Mouse (Mus musculus): ENCODE measurements at regions not wholly inside any gene's neighbourhood (a gene's known extent, or its start where the extent isn't known, plus 50 kb on each side); places are given as distances from the start of the nearest gene placed in this dataset.

- DNase-seq (ENCODE audit: low spot score): no peak
Observed at GRCm38 (mm10) chr12:71570116-71570515, 260.4 kb downstream of the Dact1 start.

DNA sequence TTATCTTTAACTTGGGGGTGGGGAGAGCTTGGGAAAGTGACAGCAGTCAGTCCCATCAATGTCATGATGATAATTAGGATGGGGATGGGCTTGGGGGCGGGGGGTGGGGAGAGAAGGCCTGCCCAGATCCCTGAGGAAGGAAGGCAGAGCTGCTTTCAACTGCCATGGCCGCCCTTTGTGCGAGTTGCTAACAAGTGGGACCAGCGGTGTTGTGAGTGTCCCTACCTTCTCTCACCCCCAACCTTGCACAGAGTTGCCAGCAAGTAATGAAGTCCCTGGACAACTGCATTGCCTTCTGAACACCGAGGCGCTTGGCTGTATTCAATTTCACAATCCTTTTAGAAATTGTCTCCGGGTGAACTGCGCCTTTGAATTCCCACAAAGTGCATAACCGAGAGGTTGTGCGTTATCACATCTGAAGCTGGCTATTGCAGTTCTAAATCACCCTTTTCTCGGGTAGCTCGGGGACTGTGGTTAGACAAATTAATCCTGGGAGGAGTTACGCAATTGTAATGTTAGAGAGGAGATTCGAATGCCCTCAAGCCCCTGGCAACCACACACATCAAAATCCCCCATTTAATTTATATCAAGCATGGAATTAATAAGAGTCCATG lies 257.9 kb upstream of the Daam1 start:
- no peak for DNase-seq (ENCODE audit: low spot score)

DNA sequence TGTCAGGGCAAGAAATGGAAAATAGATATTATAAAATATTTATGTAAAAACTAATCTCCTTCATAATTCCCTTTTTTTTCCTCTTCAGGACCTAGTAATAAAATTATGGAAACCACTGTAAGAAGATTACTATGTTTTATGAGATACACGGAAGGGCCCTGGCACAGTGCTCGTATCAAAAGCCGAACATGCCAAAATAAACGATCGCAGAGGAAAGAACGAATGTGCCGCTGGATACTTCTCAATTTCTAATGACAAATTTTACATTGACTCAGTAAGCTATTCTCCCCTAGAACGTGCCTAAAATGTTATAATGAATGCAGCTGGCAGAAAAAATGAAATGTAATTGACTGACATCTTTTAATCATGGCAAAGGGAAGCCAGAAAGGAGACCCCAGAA lies 257.4 kb upstream of the Daam1 start:
- no peak for DNase-seq (ENCODE audit: low spot score)

DNA sequence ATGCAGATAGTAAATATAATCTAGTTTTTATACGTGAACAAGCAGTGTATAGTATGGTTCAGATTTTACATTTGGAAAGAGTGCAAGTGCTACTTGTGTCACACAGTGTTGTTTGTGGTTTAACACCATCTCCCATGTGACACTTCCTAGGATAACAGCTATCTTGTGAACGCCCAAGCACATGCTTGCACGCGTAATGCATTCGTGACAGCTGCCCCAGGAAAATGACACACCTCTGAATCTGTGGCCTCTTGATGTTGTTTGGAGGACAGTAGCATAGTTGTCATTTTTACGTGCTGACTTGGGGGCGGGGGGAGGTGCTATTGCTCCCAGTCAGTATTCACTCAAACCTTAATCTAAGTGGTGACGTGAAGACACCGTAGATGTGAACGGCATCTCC lies 256.2 kb upstream of the Daam1 start:
- no peak for DNase-seq (ENCODE audit: low spot score)

- DNase-seq (ENCODE audit: low spot score): no peak
Observed at GRCm38 (mm10) chr12:71577349-71577748, 253.5 kb upstream of the Daam1 start.

GRCm38 (mm10) chr12:71578006-71578405 lies 252.9 kb upstream of the Daam1 start:
- DNase-seq (ENCODE audit: low spot score): no peak

DNA sequence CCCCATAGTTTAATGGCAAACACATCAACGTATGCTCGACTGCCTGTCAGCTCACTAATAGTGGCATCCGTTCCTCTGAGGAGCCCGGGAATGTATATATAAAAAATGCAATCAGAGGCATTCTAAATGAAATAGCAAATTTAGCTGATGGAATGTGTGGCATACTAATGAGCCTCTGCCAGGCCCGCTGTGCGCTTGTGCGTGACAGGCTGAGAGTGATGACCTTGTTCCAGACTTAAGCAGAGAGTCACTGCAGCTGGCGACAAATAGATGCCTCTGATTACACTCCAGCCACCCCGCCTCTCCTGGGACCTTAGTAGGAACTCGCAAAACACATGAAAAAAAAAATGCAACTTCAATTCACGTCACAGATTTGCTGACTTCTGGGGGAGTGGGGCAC lies 252.0 kb upstream of the Daam1 start:
- no peak for DNase-seq (ENCODE audit: low spot score)

- no peak for DNase-seq (ENCODE audit: low spot score)
Observed at GRCm38 (mm10) chr12:71580532-71581290, 250.2 kb upstream of the Daam1 start.

- DNase-seq (ENCODE audit: low spot score): no peak
Observed at GRCm38 (mm10) chr12:71584618-71585017, 246.3 kb upstream of the Daam1 start.

- no peak for DNase-seq (ENCODE audit: low spot score)
Observed at GRCm38 (mm10) chr12:71598641-71599040, 232.2 kb upstream of the Daam1 start.

GRCm38 (mm10) chr12:71601091-71601690 lies 229.7 kb upstream of the Daam1 start:
- no peak for DNase-seq (ENCODE audit: low spot score)

DNA sequence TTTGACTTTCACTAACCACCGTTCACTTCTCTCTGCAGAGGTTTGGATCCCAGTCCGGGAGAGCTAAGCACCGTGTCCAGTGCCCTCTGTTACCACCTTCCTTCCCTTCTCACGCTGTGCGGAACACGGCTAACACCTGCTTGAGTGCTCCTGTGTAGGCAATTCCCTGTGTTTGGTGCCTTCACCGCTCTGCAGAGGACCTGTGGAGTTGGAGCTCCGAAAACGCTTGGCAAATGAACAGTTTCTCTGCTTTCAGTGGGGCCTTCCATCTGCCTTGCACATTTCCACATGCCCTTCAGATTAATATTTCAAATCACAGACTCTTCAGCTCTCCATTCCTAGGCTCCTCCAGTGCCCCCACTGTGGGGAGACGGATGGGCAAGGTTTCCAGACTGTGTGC lies 227.7 kb upstream of the Daam1 start:
- DNase-seq (ENCODE audit: low spot score): no peak

DNA sequence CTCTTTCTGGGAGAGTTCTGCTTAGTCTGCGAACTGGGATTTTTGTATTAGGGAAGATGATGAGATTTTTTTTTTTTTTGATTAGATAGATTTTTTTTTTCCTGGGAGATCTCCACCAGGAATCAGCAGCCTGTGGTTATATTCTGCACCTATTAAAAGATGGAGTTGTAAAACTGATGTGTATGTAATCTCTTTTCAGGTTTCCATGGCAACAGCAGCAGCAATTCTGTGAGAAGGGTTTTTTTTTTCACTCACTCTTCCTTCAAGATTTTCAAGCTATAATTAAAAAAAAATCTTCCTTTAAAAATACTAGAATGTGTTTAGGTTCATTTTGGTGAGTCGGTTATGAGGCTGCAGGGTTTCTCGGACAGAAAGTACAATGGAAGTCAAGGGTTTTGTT lies 224.5 kb upstream of the Daam1 start:
- no peak for DNase-seq (ENCODE audit: low spot score)

DNA sequence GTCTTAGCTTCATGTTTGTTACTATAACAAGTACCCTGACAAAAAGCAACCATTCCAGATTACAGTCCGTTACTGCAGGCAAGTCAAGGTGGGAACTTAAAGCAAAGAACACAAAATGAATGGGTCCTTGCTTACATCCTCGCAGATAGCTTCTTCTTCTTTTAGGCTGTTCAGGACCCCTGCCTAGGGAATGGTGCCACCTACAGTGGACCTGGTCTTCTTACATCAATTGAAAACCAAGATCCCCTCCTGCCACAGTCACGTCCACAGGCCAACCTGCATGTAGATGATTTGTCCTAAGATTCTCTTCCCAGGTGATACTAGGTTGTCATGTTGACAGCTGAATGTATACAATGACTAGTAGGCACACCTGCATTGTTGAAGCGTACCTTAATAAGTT lies 222.9 kb upstream of the Daam1 start:
- no peak for DNase-seq (ENCODE audit: low spot score)

DNA sequence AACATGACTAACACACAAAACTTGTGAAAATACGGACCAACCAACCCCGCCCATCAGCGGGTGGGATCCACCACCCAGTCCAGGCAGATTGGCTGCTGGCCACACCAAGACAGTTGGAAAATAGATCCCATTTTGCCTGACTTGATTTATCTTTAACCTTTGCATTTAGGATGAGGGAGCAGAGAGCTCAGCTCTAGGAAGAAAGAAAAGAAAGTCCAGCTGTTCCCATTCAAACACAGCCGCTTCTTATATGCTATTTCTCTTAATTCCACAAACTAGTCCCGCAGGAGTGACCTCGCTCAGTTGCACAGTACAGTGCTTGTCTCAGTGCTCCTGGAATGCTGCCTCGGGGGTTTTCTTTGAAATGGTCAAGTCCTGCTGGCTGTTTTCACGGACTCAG lies 217.6 kb upstream of the Daam1 start:
- DNase-seq (ENCODE audit: low spot score): no peak

GRCm38 (mm10) chr12:71614945-71615344 lies 215.9 kb upstream of the Daam1 start:
- no peak for DNase-seq (ENCODE audit: low spot score)

GRCm38 (mm10) chr12:71615383-71615782 lies 215.5 kb upstream of the Daam1 start:
- DNase-seq (ENCODE audit: low spot score): no peak

- DNase-seq (ENCODE audit: low spot score): no peak
Observed at GRCm38 (mm10) chr12:71616121-71616520, 214.8 kb upstream of the Daam1 start.

DNA sequence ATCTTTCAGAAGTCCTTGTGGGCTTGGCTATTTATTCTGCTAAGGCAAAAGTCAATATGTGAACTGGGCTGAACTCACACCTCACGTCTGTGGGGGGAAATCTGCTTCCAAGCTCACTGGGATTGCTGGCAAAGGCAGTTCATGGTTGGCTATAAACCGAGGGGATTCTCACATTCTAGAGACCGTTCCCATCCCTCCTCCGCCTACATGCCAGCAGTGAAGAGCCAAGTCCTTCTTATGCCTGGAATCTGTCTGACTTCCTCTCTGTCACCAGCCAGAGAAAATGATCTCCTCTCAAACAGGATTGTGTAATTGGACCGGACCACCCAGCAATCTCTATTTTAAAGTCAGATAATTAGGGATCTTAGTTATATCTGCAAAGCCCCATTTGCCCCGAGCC lies 212.4 kb upstream of the Daam1 start:
- DNase-seq (ENCODE audit: low spot score): no peak

GRCm38 (mm10) chr12:71618956-71619355 lies 211.9 kb upstream of the Daam1 start:
- no peak for DNase-seq (ENCODE audit: low spot score)

GRCm38 (mm10) chr12:71619561-71619960 lies 211.3 kb upstream of the Daam1 start:
- DNase-seq (ENCODE audit: low spot score): no peak

DNA sequence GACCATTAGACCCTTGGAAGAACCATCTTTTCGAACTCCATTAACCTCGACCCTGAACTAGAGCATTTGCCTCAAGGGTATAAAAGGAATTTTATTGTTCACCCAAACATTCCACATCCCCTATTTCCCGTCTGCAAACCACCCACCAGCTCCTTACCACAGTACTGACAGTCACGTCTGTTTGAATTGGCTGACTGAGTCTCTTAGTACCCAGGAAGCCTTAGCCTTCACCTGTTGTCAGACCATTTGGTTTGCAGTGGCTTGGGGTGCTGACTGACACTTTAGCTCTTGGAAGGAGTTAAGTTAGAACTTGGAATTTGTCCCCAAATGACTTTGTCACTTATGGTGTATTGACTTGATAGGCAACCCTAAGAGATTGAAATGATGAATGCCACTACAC lies 209.3 kb upstream of the Daam1 start:
- no peak for DNase-seq (ENCODE audit: low spot score)

GRCm38 (mm10) chr12:71622761-71623160 lies 208.1 kb upstream of the Daam1 start:
- no peak for DNase-seq (ENCODE audit: low spot score)

DNA sequence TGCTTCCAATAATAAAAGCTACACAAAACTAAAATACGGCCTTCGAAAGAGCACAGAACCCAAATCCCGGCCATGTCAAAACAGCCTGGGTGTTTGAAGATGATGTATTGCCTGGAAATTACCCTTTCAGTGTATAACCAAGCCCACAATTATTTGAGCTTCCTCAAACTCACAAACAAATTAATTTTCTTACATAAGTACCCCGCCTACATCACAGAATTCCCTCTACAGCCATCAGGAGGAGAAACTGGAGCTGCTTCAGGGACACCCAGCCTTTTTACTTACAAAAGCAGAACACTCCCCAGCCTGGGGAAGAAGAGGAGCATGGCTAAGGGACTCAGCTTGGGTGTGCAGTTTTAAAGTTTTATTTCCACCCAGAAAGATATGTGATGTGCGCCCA lies 207.6 kb upstream of the Daam1 start:
- DNase-seq (ENCODE audit: low spot score): no peak
